Mouse (Mus musculus) liver, adult 2 months (tissue): ENCODE measurements around the gene Slc1a3.

ENCODE experiments used
- CTCF ChIP-seq: fragments of 200-500 bp; IDR thresholded peaks from 2 replicates; pipeline ENCODE4 v1.5.1; 2011; ENCODE audit warnings: low read depth, low read length, control low read depth
- POLR2A ChIP-seq: fragments of 200-500 bp; IDR thresholded peaks from 2 replicates; pipeline ENCODE4 v1.6.1; 2011; ENCODE audit warnings: low read length, control low read depth; ENCODE audit not compliant: insufficient read depth; ENCODE audit errors: extremely low read depth

DNA sequence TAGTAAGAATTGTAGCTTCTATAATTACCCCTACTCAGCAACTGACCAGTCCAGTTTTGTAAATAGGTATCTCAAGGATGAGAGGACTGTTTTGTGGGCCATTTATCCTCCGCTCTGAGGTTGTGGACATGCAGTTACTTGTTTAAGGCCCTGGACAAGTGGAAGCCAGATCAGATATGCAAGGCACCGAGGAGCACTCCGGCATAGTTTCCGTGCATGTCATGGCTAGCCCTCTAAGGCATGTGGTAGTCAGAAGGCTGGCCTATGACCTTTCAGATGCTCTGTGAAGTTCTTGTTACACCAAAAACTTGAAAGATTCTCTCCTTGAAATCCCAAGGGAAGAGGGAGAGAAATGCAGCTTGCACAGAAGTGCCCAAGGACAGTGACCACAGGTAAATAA, 23.7 kb downstream of the Slc1a3 start:
- TF ChIP-seq CTCF (no peak), POLR2A (no peak)
